Mouse (Mus musculus): ENCODE results near the gene Thsd4. TPM values are rescaled to one million over a fixed set of nuclear protein-coding genes. Genes with fewer than 3 reads are reported as not detected.
A peak's percentile ranks its signal among the peaks of the same experiment; 100 is the strongest.

Thsd4 gene
- polyA plus RNA-seq, 1 experiment: 1.7 TPM

GRCm38 (mm10) chr9:60317291-60317690, 204.6 kb downstream of the Thsd4 start:
- no peak overlapping the region for H3ac ChIP-seq (ENCODE audit: control insufficient read depth, insufficient read length)
- TF ChIP-seq POLR2A (IDR thresholded peaks at IDR 0.05; ENCODE audit: insufficient read length, low read depth) (no peak), E2F4 (IDR thresholded peaks at IDR 0.05; ENCODE audit: insufficient read depth) (no peak), SRF (IDR thresholded peaks at IDR 0.05; ENCODE audit: control insufficient read depth, insufficient read length, low read depth) (no peak), POLR2AphosphoS2 (IDR thresholded peaks at IDR 0.05; ENCODE audit: insufficient read length, low read depth) (no peak), TCF12 (IDR thresholded peaks at IDR 0.05; ENCODE audit: insufficient read depth, poor library complexity, severe bottlenecking) (no peak), TCF3 (IDR thresholded peaks at IDR 0.05; ENCODE audit: insufficient read length, low read depth) (no peak), REST (IDR thresholded peaks at IDR 0.05; ENCODE audit: insufficient read depth, insufficient read length) (no peak), CEBPB (IDR thresholded peaks at IDR 0.05; ENCODE audit: insufficient read depth, poor library complexity, severe bottlenecking) (no peak), MYOD1 (IDR thresholded peaks at IDR 0.05; ENCODE audit: control insufficient read depth in 1 of 3, insufficient read length in 2 of 3, low read depth in 2 of 3) (no peak), USF1 (IDR thresholded peaks at IDR 0.05; ENCODE audit: low read depth) (no peak)
- no peaks in the 10 kb centered on the region for H3K36me3 ChIP-seq (ENCODE audit: control insufficient read depth, insufficient read depth)
- H3K79me2 ChIP-seq (ENCODE audit: control insufficient read depth, insufficient read depth): no peaks in the 10 kb centered on the region
- H3K4me3 ChIP-seq: no peak overlapping the region
- H3K4me2 ChIP-seq (ENCODE audit: low read depth): no peak overlapping the region
- H3K27me3 ChIP-seq (ENCODE audit: control insufficient read depth, insufficient read depth, insufficient read length): no peaks in the 10 kb centered on the region

- TF ChIP-seq MYOD1 (IDR thresholded peaks at IDR 0.05; ENCODE audit: control insufficient read depth in 1 of 3, insufficient read length in 2 of 3, low read depth in 2 of 3): no peak
- TF ChIP-seq SRF (IDR thresholded peaks at IDR 0.05; ENCODE audit: control insufficient read depth, insufficient read length, low read depth): no peak
- TF ChIP-seq TCF3 (IDR thresholded peaks at IDR 0.05; ENCODE audit: insufficient read length, low read depth): no peak
- TF ChIP-seq TCF12 (IDR thresholded peaks at IDR 0.05; ENCODE audit: insufficient read depth, poor library complexity, severe bottlenecking): no peak
- no peak for TF ChIP-seq REST (IDR thresholded peaks at IDR 0.05; ENCODE audit: insufficient read depth, insufficient read length)
- no peak for TF ChIP-seq MYOG (IDR thresholded peaks at IDR 0.05; ENCODE audit: control insufficient read depth in 1 of 3, insufficient read depth in 1 of 3, insufficient read length in 2 of 3, low read depth in 2 of 3)
- no peak for TF ChIP-seq MAX (IDR thresholded peaks at IDR 0.05; ENCODE audit: low read depth)
- no peak for TF ChIP-seq POLR2AphosphoS2 (IDR thresholded peaks at IDR 0.05; ENCODE audit: insufficient read length, low read depth)
- no peak for TF ChIP-seq POLR2A (IDR thresholded peaks at IDR 0.05; ENCODE audit: insufficient read length, low read depth)
- no peak for TF ChIP-seq CEBPB (IDR thresholded peaks at IDR 0.05; ENCODE audit: insufficient read depth, poor library complexity, severe bottlenecking)
- TF ChIP-seq USF1 (IDR thresholded peaks at IDR 0.05; ENCODE audit: low read depth): no peak
- TF ChIP-seq E2F4 (IDR thresholded peaks at IDR 0.05; ENCODE audit: insufficient read depth): no peak
- no peak overlapping the region for H3K4me2 ChIP-seq (ENCODE audit: low read depth)
- no peak overlapping the region for H3K4me3 ChIP-seq
- H3K36me3 ChIP-seq (ENCODE audit: control insufficient read depth, insufficient read depth): no peaks in the 10 kb centered on the region
- no peaks in the 10 kb centered on the region for H3K79me2 ChIP-seq (ENCODE audit: control insufficient read depth, insufficient read depth)
- H3K27me3 ChIP-seq (ENCODE audit: control insufficient read depth, insufficient read depth, insufficient read length): no peaks in the 10 kb centered on the region
- no peak overlapping the region for H3ac ChIP-seq (ENCODE audit: control insufficient read depth, insufficient read length)
Observed at GRCm38 (mm10) chr9:60316510-60316909, 205.3 kb downstream of the Thsd4 start.

GRCm38 (mm10) chr9:60315533-60315932, 206.3 kb downstream of the Thsd4 start:
- Histone ChIP-seq H3K4me2 (ENCODE audit: low read depth) (peak overlapping the region; percentile 20), H3K36me3 (ENCODE audit: control insufficient read depth, insufficient read depth) (no peaks in the 10 kb centered on the region), H3K79me2 (ENCODE audit: control insufficient read depth, insufficient read depth) (no peaks in the 10 kb centered on the region), H3K4me3 (no peak overlapping the region), H3ac (ENCODE audit: control insufficient read depth, insufficient read length) (no peak overlapping the region), H3K27me3 (ENCODE audit: control insufficient read depth, insufficient read depth, insufficient read length) (no peaks in the 10 kb centered on the region)
- TF ChIP-seq MYOD1 (IDR thresholded peaks at IDR 0.05; ENCODE audit: control insufficient read depth in 1 of 3, insufficient read length in 2 of 3, low read depth in 2 of 3) (peak; percentile 12 to 95 (median 79)), E2F4 (IDR thresholded peaks at IDR 0.05; ENCODE audit: insufficient read depth) (no peak), MAX (IDR thresholded peaks at IDR 0.05; ENCODE audit: low read depth) (no peak), TCF12 (IDR thresholded peaks at IDR 0.05; ENCODE audit: insufficient read depth, poor library complexity, severe bottlenecking) (no peak), REST (IDR thresholded peaks at IDR 0.05; ENCODE audit: insufficient read depth, insufficient read length) (no peak), CEBPB (IDR thresholded peaks at IDR 0.05; ENCODE audit: insufficient read depth, poor library complexity, severe bottlenecking) (no peak), POLR2A (IDR thresholded peaks at IDR 0.05; ENCODE audit: insufficient read length, low read depth) (no peak), POLR2AphosphoS2 (IDR thresholded peaks at IDR 0.05; ENCODE audit: insufficient read length, low read depth) (no peak), MYOG (IDR thresholded peaks at IDR 0.05; ENCODE audit: control insufficient read depth in 1 of 3, insufficient read depth in 1 of 3, insufficient read length in 2 of 3, low read depth in 2 of 3) (peak; percentile 46 to 93 (median 54)), TCF3 (IDR thresholded peaks at IDR 0.05; ENCODE audit: insufficient read length, low read depth) (peak; percentile 52), USF1 (IDR thresholded peaks at IDR 0.05; ENCODE audit: low read depth) (no peak), SRF (IDR thresholded peaks at IDR 0.05; ENCODE audit: control insufficient read depth, insufficient read length, low read depth) (peak; percentile 59)

GRCm38 (mm10) chr9:60313661-60314060, 208.2 kb downstream of the Thsd4 start:
- TF ChIP-seq TCF3 (IDR thresholded peaks at IDR 0.05; ENCODE audit: insufficient read length, low read depth): no peak
- no peak for TF ChIP-seq POLR2AphosphoS2 (IDR thresholded peaks at IDR 0.05; ENCODE audit: insufficient read length, low read depth)
- TF ChIP-seq MYOD1 (IDR thresholded peaks at IDR 0.05; ENCODE audit: control insufficient read depth in 1 of 3, insufficient read length in 2 of 3, low read depth in 2 of 3): no peak
- TF ChIP-seq USF1 (IDR thresholded peaks at IDR 0.05; ENCODE audit: low read depth): no peak
- TF ChIP-seq SRF (IDR thresholded peaks at IDR 0.05; ENCODE audit: control insufficient read depth, insufficient read length, low read depth): no peak
- no peak for TF ChIP-seq CEBPB (IDR thresholded peaks at IDR 0.05; ENCODE audit: insufficient read depth, poor library complexity, severe bottlenecking)
- no peak for TF ChIP-seq REST (IDR thresholded peaks at IDR 0.05; ENCODE audit: insufficient read depth, insufficient read length)
- no peak for TF ChIP-seq E2F4 (IDR thresholded peaks at IDR 0.05; ENCODE audit: insufficient read depth)
- no peak for TF ChIP-seq MAX (IDR thresholded peaks at IDR 0.05; ENCODE audit: low read depth)
- TF ChIP-seq POLR2A (IDR thresholded peaks at IDR 0.05; ENCODE audit: insufficient read length, low read depth): no peak
- no peaks in the 10 kb centered on the region for H3K79me2 ChIP-seq (ENCODE audit: control insufficient read depth, insufficient read depth)
- H3K36me3 ChIP-seq (ENCODE audit: control insufficient read depth, insufficient read depth): no peaks in the 10 kb centered on the region
- no peaks in the 10 kb centered on the region for H3K27me3 ChIP-seq (ENCODE audit: control insufficient read depth, insufficient read depth, insufficient read length)
- no peak overlapping the region for H3K4me2 ChIP-seq (ENCODE audit: low read depth)
- H3ac ChIP-seq (ENCODE audit: control insufficient read depth, insufficient read length): no peak overlapping the region
- no peak overlapping the region for H3K4me3 ChIP-seq

Measured in myocyte (in vitro differentiated cells).